Mouse (Mus musculus) lung, embryonic 14.5 days (tissue): ENCODE results near the gene Srd5a3. TPM values are rescaled to one million over a fixed set of nuclear protein-coding genes. Genes with fewer than 3 reads are reported as not detected.

ENCODE experiments used
- ATAC-seq: fragments of 200-750 bp; cut with Nextera tagmentation; 2 replicates; pipeline ENCODE4 v1.8.0; 2017; ENCODE audit warnings: mild to moderate bottlenecking, moderate TSS enrichment, moderate library complexity; ENCODE audit not compliant: insufficient read depth
- DNase-seq: peaks from one replicate; pipeline ENCODE4 v3.0.0-alpha.2; 2015
- H3K27ac ChIP-seq: fragments of 300-500 bp; sonication (generic); 2 replicates; pipeline ENCODE4 v1.5.1; 2014; ENCODE audit warnings: low read depth, mild to moderate bottlenecking, moderate library complexity
- H3K27me3 ChIP-seq: fragments of 300-500 bp; sonication (generic); 2 replicates; pipeline ENCODE4 v1.6.1; 2014; ENCODE audit warnings: low read length, control low read depth; ENCODE audit not compliant: insufficient read depth
- H3K36me3 ChIP-seq: fragments of 300-500 bp; sonication (generic); 2 replicates; pipeline ENCODE4 v1.6.1; 2014; ENCODE audit warnings: control low read depth; ENCODE audit not compliant: insufficient read depth
- H3K4me1 ChIP-seq: fragments of 300-500 bp; sonication (generic); 2 replicates; pipeline ENCODE4 v1.6.1; 2014; ENCODE audit warnings: antibody characterized with exemption, control low read depth; ENCODE audit not compliant: insufficient read depth
- H3K4me2 ChIP-seq: fragments of 300-500 bp; sonication (generic); 2 replicates; pipeline ENCODE4 v1.6.1; 2014; ENCODE audit warnings: mild to moderate bottlenecking
- H3K4me3 ChIP-seq: fragments of 300-500 bp; sonication (generic); 2 replicates; pipeline ENCODE4 v1.5.1; 2014; ENCODE audit warnings: low read depth, low read length
- H3K9ac ChIP-seq: fragments of 300-500 bp; sonication (generic); 2 replicates; pipeline ENCODE4 v1.6.1; 2014
- H3K9me3 ChIP-seq: fragments of 300-500 bp; sonication (generic); 2 replicates; pipeline ENCODE4 v1.6.1; 2016; ENCODE audit warnings: low read depth, low read length, control low read depth
- CTCF ChIP-seq: IDR thresholded peaks from 2 replicates; pipeline ENCODE4 v1.5.1; 2016; ENCODE audit warnings: antibody characterized with exemption, low read depth
- WGBS: fragments of 180-500 bp; shearing (Covaris S2); extraction: QIAGEN DNeasy Blood & Tissue Kit; methylation state at CpG from one replicate; pipeline ENCODE4 v1.1.7; 2014; 5-methylcytosine and 5-hydroxymethylcytosine counted together
- polyA plus RNA-seq: library from polyadenylated mRNA; unstranded; fragments of >200 nt; fragmentation: Nextera tagmentation; extraction: Ambion mirVana; gene quantifications from 2 replicates; pipeline ENCODE4 v1.2.1, GENCODE M21; 2014

Gene Srd5a3
- polyA plus RNA-seq, 1 experiment from 2014 or later = 37.6 TPM

- no peak overlapping the region for H3K4me3 ChIP-seq
- ATAC-seq (no peak), DNase-seq (no peak)
- H3K27me3 ChIP-seq = no peaks in the 10 kb centered on the region
- H3K4me2 ChIP-seq = no peak overlapping the region
- no peak overlapping the region for H3K9ac ChIP-seq
- H3K9me3 ChIP-seq = no peaks in the 10 kb centered on the region
- H3K36me3 ChIP-seq = no peaks in the 10 kb centered on the region
- WGBS = 100% methylated on average over 1 of the region's 1 CpGs
- no peak overlapping the region for H3K27ac ChIP-seq
- TF ChIP-seq CTCF = no peak
- H3K4me1 ChIP-seq = peaks cover 5% of the 10 kb centered on the region; the same call in 1 of the 2 replicates
Measured at GRCm38 (mm10) chr5:76137586-76137985, 2.5 kb upstream of the Srd5a3 start.

GRCm38 (mm10) chr5:76138071-76138470, 2.0 kb upstream of the Srd5a3 start:
- ATAC-seq = no peak

GRCm38 (mm10) chr5:76138512-76138911, 1.6 kb upstream of the Srd5a3 start:
- Histone ChIP-seq H3K4me2 (no peak overlapping the region), H3K9ac (no peak overlapping the region), H3K27ac (no peak overlapping the region), H3K27me3 (no peaks in the 10 kb centered on the region), H3K36me3 (no peaks in the 10 kb centered on the region), H3K9me3 (no peaks in the 10 kb centered on the region), H3K4me1 (peaks cover 5% of the 10 kb centered on the region; the same call in 1 of the 2 replicates), H3K4me3 (no peak overlapping the region)
- WGBS = 71% methylated on average over 10 of the region's 10 CpGs
- ATAC-seq = no peak
- no peak for TF ChIP-seq CTCF
- no peak for DNase-seq

More at GRCm38 (mm10) chr5:76138071-76138470, 2.0 kb upstream of the Srd5a3 start:
- Histone ChIP-seq H3K36me3 (no peaks in the 10 kb centered on the region), H3K27me3 (no peaks in the 10 kb centered on the region), H3K27ac (no peak overlapping the region), H3K9ac (no peak overlapping the region), H3K4me2 (no peak overlapping the region), H3K4me1 (peaks cover 5% of the 10 kb centered on the region; the same call in 1 of the 2 replicates), H3K4me3 (no peak overlapping the region), H3K9me3 (no peaks in the 10 kb centered on the region)
- TF ChIP-seq CTCF = no peak
- WGBS = 79% methylated on average over 1 of the region's 1 CpGs
- no peak for DNase-seq

GRCm38 (mm10) chr5:76139171-76139671, 850 bp upstream of the Srd5a3 start:
- H3K27ac ChIP-seq = peak overlapping the region; percentile 99; the same call in 1 of the 2 replicates
- WGBS = 36% methylated on average over 7 of the region's 7 CpGs
- DNase-seq (no peak), ATAC-seq (no peak)
- peak overlapping the region; percentile 75 for H3K4me2 ChIP-seq
- H3K36me3 ChIP-seq = no peaks in the 10 kb centered on the region
- no peaks in the 10 kb centered on the region for H3K9me3 ChIP-seq
- no peaks in the 10 kb centered on the region for H3K27me3 ChIP-seq
- TF ChIP-seq CTCF = no peak
- H3K9ac ChIP-seq = peak overlapping the region; percentile 83
- H3K4me1 ChIP-seq = peaks cover 5% of the 10 kb centered on the region; the same call in 1 of the 2 replicates
- peak overlapping the region; percentile 64 for H3K4me3 ChIP-seq

GRCm38 (mm10) chr5:76140730-76141066, 627 bp downstream of the Srd5a3 start:
- Histone ChIP-seq H3K4me1 (peaks cover 5% of the 10 kb centered on the region; the same call in 1 of the 2 replicates), H3K27me3 (no peaks in the 10 kb centered on the region), H3K9me3 (no peaks in the 10 kb centered on the region), H3K36me3 (no peaks in the 10 kb centered on the region), H3K4me2 (peak overlapping the region; percentile 75), H3K9ac (peak overlapping the region; percentile 83), H3K27ac (peak overlapping the region; percentile 99), H3K4me3 (peak overlapping the region; percentile 64)
- DNase-seq (no peak), ATAC-seq (peak; percentile 57)
- no peak for TF ChIP-seq CTCF
- 7% methylated on average over 9 of the region's 9 CpGs for WGBS

GRCm38 (mm10) chr5:76143356-76143755, 3.3 kb downstream of the Srd5a3 start:
- ATAC-seq (no peak), DNase-seq (no peak)
- H3K4me1 ChIP-seq = peaks cover 5% of the 10 kb centered on the region; the same call in 1 of the 2 replicates
- H3K9me3 ChIP-seq = no peaks in the 10 kb centered on the region
- no peaks in the 10 kb centered on the region for H3K36me3 ChIP-seq
- WGBS = 69% methylated on average over 4 of the region's 4 CpGs
- H3K9ac ChIP-seq = no peak overlapping the region
- H3K27ac ChIP-seq = no peak overlapping the region
- no peak overlapping the region for H3K4me2 ChIP-seq
- TF ChIP-seq CTCF = no peak
- H3K27me3 ChIP-seq = no peaks in the 10 kb centered on the region
- H3K4me3 ChIP-seq = no peak overlapping the region

GRCm38 (mm10) chr5:76146401-76146800, 6.3 kb downstream of the Srd5a3 start:
- ATAC-seq (no peak), DNase-seq (no peak)
- Histone ChIP-seq H3K27me3 (no peaks in the 10 kb centered on the region), H3K9me3 (no peaks in the 10 kb centered on the region), H3K9ac (no peak overlapping the region), H3K4me2 (no peak overlapping the region), H3K4me1 (no peaks in the 10 kb centered on the region), H3K27ac (no peak overlapping the region), H3K36me3 (peaks cover 15% of the 10 kb centered on the region; the same call in 1 of the 2 replicates), H3K4me3 (no peak overlapping the region)
- no peak for TF ChIP-seq CTCF
- WGBS = 96% methylated on average over 1 of the region's 1 CpGs

- no peak for ATAC-seq
- no peaks in the 10 kb centered on the region for H3K4me1 ChIP-seq
- no peak overlapping the region for H3K4me2 ChIP-seq
- DNase-seq = no peak
- no peak overlapping the region for H3K27ac ChIP-seq
- TF ChIP-seq CTCF = no peak
- no peak overlapping the region for H3K9ac ChIP-seq
- WGBS = 83% methylated on average over 6 of the region's 6 CpGs
- H3K36me3 ChIP-seq = peaks cover 25% of the 10 kb centered on the region; the same call in 1 of the 2 replicates
- H3K27me3 ChIP-seq = no peaks in the 10 kb centered on the region
- H3K9me3 ChIP-seq = no peaks in the 10 kb centered on the region
- H3K4me3 ChIP-seq = no peak overlapping the region
Measured at GRCm38 (mm10) chr5:76149436-76149835, 9.4 kb downstream of the Srd5a3 start.
